Comparison of ENCODE assay signal across 9 mouse cellular contexts in genomic region chr1:60862951-60863461, GRCm38 (mm10). TPM values are rescaled to one million over a fixed set of nuclear protein-coding genes. Genes with fewer than 3 reads are reported as not detected.
DNase-seq lines count a peak whose midpoint lies in the region; ATAC-seq and TF ChIP-seq lines count a peak whose summit lies in the region.
"Had no signal": no experiment of that assay in that cellular context is flagged by ENCODE, and none has a peak within 500 bp of the region (broad histone marks: within the 10 kb centered on the region; RNA-seq: fewer than 3 reads in every experiment).

No protein-coding gene starts in this region.

- 52% methylated on average over 13 of the region's 13 CpGs for WGBS in hindbrain, embryonic 10.5 days
- WGBS in hindbrain, embryonic 12.5 days = 50% methylated on average over 13 of the region's 13 CpGs
- WGBS in intestine, embryonic 14.5 days = 40% methylated on average over 13 of the region's 13 CpGs
- WGBS in liver, embryonic 14.5 days (ENCODE audit: insufficient replicate concordance) = 14% methylated on average over 13 of the region's 13 CpGs

- no peak for TF ChIP-seq EP300 in liver, embryonic 14.5 days (IDR thresholded peaks at IDR 0.05; ENCODE audit: low read depth)

- no peaks in the 10 kb centered on the region for H3K36me3 ChIP-seq in hindbrain, embryonic 10.5 days
- no peaks in the 10 kb centered on the region for H3K36me3 ChIP-seq in hindbrain, embryonic 12.5 days
- H3K36me3 ChIP-seq in intestine, embryonic 14.5 days (ENCODE audit: control insufficient read depth, insufficient read depth, low read length) = no peaks in the 10 kb centered on the region
- no peaks in the 10 kb centered on the region for H3K36me3 ChIP-seq in liver, embryonic 14.5 days (replicated peaks; ENCODE audit: control insufficient read depth, insufficient read depth, low read depth)

- H3K9ac ChIP-seq in hindbrain, embryonic 12.5 days = no peak overlapping the region
- no peak overlapping the region for H3K9ac ChIP-seq in intestine, embryonic 14.5 days (ENCODE audit: low read length)
- no peak overlapping the region for H3K9ac ChIP-seq in liver, embryonic 14.5 days (replicated peaks)

- H3K4me3 ChIP-seq in hindbrain, embryonic 10.5 days = no peak overlapping the region
- H3K4me3 ChIP-seq in hindbrain, embryonic 12.5 days = no peak overlapping the region
- no peak overlapping the region for H3K4me3 ChIP-seq in intestine, embryonic 14.5 days (ENCODE audit: low read depth, low read length)
- H3K4me3 ChIP-seq in liver, embryonic 14.5 days (ENCODE audit: insufficient read depth in 1 of 2, low read depth in 2 of 2, low read length in 2 of 2) = no peak overlapping the region
- H3K4me3 ChIP-seq: erythroblast, embryonic 14.5 days had no signal

- ATAC-seq in hindbrain, embryonic 12.5 days (ENCODE audit: low FRiP score) = no peak
- ATAC-seq in intestine, embryonic 14.5 days (replicated peaks; ENCODE audit: low FRiP score, low TSS enrichment, low read depth) = no peak
- ATAC-seq in liver, embryonic 14.5 days (ENCODE audit: insufficient read depth) = peak; percentile 50; the same call in 1 of the 2 replicates
- no peak for ATAC-seq in CD4-positive, CD25-positive, alpha-beta regulatory T cell, adult 4 months

- H3K27me3 ChIP-seq in hindbrain, embryonic 10.5 days (ENCODE audit: insufficient read depth, poor library complexity, severe bottlenecking) = no peaks in the 10 kb centered on the region; the same call in 1 of the 2 replicates
- no peaks in the 10 kb centered on the region for H3K27me3 ChIP-seq in hindbrain, embryonic 12.5 days
- no peaks in the 10 kb centered on the region for H3K27me3 ChIP-seq in intestine, embryonic 14.5 days (replicated peaks; ENCODE audit: control insufficient read depth, insufficient read depth, low read length)
- H3K27me3 ChIP-seq in liver, embryonic 14.5 days (ENCODE audit: control insufficient read depth, insufficient read depth, low read length) = no peaks in the 10 kb centered on the region

- H3K4me2 ChIP-seq in hindbrain, embryonic 12.5 days (replicated peaks) = no peak overlapping the region
- H3K4me2 ChIP-seq in intestine, embryonic 14.5 days (ENCODE audit: low read length) = no peak overlapping the region
- H3K4me2 ChIP-seq in liver, embryonic 14.5 days (ENCODE audit: low read depth) = no peak overlapping the region

- peaks cover 37% of the 10 kb centered on the region for H3K4me1 ChIP-seq in hindbrain, embryonic 10.5 days (replicated peaks)
- H3K4me1 ChIP-seq in hindbrain, embryonic 12.5 days = peaks cover 11% of the 10 kb centered on the region
- H3K4me1 ChIP-seq in intestine, embryonic 14.5 days (replicated peaks; ENCODE audit: control insufficient read depth, insufficient read depth, low read length) = peaks cover 10% of the 10 kb centered on the region; the same call in 1 of the 2 replicates
- H3K4me1 ChIP-seq in liver, embryonic 14.5 days (replicated peaks; ENCODE audit: control insufficient read depth in 2 of 2, insufficient read depth in 2 of 2, low read length in 1 of 2) = peaks cover 0 to 11% of the 10 kb centered on the region in 2 experiments; a peak in 2 of 4 replicates

- peak; percentile 41 for DNase-seq in hindbrain, embryonic 10.5 days (ENCODE audit: low spot score)
- DNase-seq in forelimb bud, embryonic 11.5 days (ENCODE audit: low read depth, low spot score) = peak; percentile 66
- DNase-seq in intestine, embryonic 14.5 days (ENCODE audit: low spot score) = no peak
- no peak for DNase-seq in liver, embryonic 14.5 days (ENCODE audit: low read depth in 3 of 3, low spot score in 3 of 3)
- DNase-seq in right cerebral cortex, postnatal 25 days = no peak
- DNase-seq in urinary bladder, postnatal 25 days (ENCODE audit: low spot score) = no peak

- peak overlapping the region; percentile 57; the same call in 1 of the 2 replicates for H3K27ac ChIP-seq in hindbrain, embryonic 10.5 days
- no peak overlapping the region; the same call in 1 of the 2 replicates for H3K27ac ChIP-seq in hindbrain, embryonic 12.5 days
- peak overlapping the region; percentile 33; the same call in 1 of the 2 replicates for H3K27ac ChIP-seq in intestine, embryonic 14.5 days (ENCODE audit: low read depth)
- no peak overlapping the region for H3K27ac ChIP-seq in liver, embryonic 14.5 days

- no peak for TF ChIP-seq CTCF in liver, embryonic 14.5 days (IDR thresholded peaks at IDR 0.05; ENCODE audit: low read depth)

- H3K9me3 ChIP-seq in hindbrain, embryonic 10.5 days = no peaks in the 10 kb centered on the region
- no peaks in the 10 kb centered on the region for H3K9me3 ChIP-seq in hindbrain, embryonic 12.5 days (replicated peaks)
- no peaks in the 10 kb centered on the region for H3K9me3 ChIP-seq in intestine, embryonic 14.5 days (ENCODE audit: control insufficient read depth, low read length)
- no peaks in the 10 kb centered on the region for H3K9me3 ChIP-seq in liver, embryonic 14.5 days (ENCODE audit: control insufficient read depth, low read length)

RNA-seq across cellular contexts. Expression of gene Ctla4, which starts 23.8 kb away (rescaled TPM):
- polyA plus RNA-seq in hindbrain, embryonic 10.5 days (2016; fragmentation: Nextera tagmentation; extraction: Ambion mirVana) = not detected in 2 replicates
- polyA plus RNA-seq in hindbrain, embryonic 12.5 days (2016; fragmentation: Nextera tagmentation; extraction: Ambion mirVana) = not detected in 2 replicates
- polyA plus RNA-seq in intestine, embryonic 14.5 days (2014; fragmentation: Nextera tagmentation; extraction: Ambion mirVana) = not detected in 2 replicates
- polyA plus RNA-seq in liver, embryonic 14.5 days (2012; rRNA removed) = not detected in 2 replicates
- polyA plus RNA-seq in liver, embryonic 14.5 days (2014; fragmentation: Nextera tagmentation; extraction: Ambion mirVana) = not detected in 2 replicates
- polyA plus RNA-seq in CD4-positive, CD25-positive, alpha-beta regulatory T cell, adult 4 months (2017; shearing (Covaris generic)) = 100 to 1,000 TPM; 274 to 291 TPM
- polyA plus RNA-seq: erythroblast, embryonic 14.5 days had no signal

Comparison
In these comparisons a context has a peak if more than half of its experiments do, and no peak if none do; other contexts are left out.
1. H3K27ac ChIP-seq: peak in hindbrain, embryonic 10.5 days (single experiment) and intestine, embryonic 14.5 days (single experiment); none in hindbrain, embryonic 12.5 days (single experiment) and liver, embryonic 14.5 days (single experiment).
2. DNase-seq: peak in hindbrain, embryonic 10.5 days (single experiment) and forelimb bud, embryonic 11.5 days (single experiment); none in intestine, embryonic 14.5 days (single experiment), liver, embryonic 14.5 days (0 of 3), right cerebral cortex, postnatal 25 days (single experiment) and urinary bladder, postnatal 25 days (single experiment).
3. RNA of gene Ctla4, which starts 23.8 kb away (polyA plus RNA-seq): 274 to 291 TPM in CD4-positive, CD25-positive, alpha-beta regulatory T cell, adult 4 months; not detected in intestine, embryonic 14.5 days, not detected in hindbrain, embryonic 10.5 days, not detected in hindbrain, embryonic 12.5 days and not detected in liver, embryonic 14.5 days; every median in the first group is over 100 times any median in the second.